Mouse (Mus musculus): ENCODE data around the gene Dab1.

DNA sequence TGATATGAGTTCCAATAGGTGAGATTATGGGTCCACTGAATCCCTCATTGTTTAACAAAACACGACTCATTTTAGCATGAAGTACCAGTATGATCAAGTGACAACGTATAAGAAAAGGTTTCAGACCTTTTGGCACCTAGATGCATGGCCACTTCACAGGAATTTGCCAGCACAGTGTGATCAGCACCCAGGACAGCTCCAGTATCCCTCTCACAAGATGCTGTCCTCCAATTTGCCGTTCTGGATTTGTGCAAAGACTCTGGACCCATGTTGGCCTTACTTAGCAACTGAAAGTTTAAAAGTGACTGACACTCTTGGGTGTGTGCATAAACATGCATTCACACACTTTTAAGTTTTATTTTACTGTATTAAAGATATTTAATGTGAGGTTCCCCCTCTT is 256.4 kb downstream of the Dab1 start:
- TF ChIP-seq CTCF (IDR thresholded peaks at IDR 0.05; ENCODE audit: low read depth) (no peak), EP300 (IDR thresholded peaks at IDR 0.05; ENCODE audit: low read depth) (no peak)
